Mouse (Mus musculus) myocyte (in vitro differentiated cells): ENCODE data around the gene Gm20696.

Experiments
- POLR2A ChIP-seq: IDR thresholded peaks from one replicate; pipeline ENCODE4 v1.6.1; 2011; ENCODE audit warnings: low read depth, mild to moderate bottlenecking, control low read depth, moderate library complexity; ENCODE audit not compliant: insufficient read length
- POLR2AphosphoS2 ChIP-seq: IDR thresholded peaks from one replicate; pipeline ENCODE4 v1.6.1; 2011; ENCODE audit warnings: low read depth, control low read depth; ENCODE audit not compliant: insufficient read length
- SRF ChIP-seq: IDR thresholded peaks from one replicate; pipeline ENCODE4 v1.6.1; 2011; ENCODE audit warnings: low read depth; ENCODE audit not compliant: control insufficient read depth, insufficient read length
- USF1 ChIP-seq: IDR thresholded peaks from one replicate; pipeline ENCODE4 v1.6.1; 2011; ENCODE audit warnings: low read depth, mild to moderate bottlenecking, control low read depth, moderate library complexity

GRCm38 (mm10) chr6:99272174-99272573, 394.4 kb downstream of the Gm20696 start:
- TF ChIP-seq POLR2A (no peak), POLR2AphosphoS2 (no peak), USF1 (no peak), SRF (no peak)
